Mouse (Mus musculus) liver, postnatal 0 days (tissue): ENCODE results near the gene Slc7a15.

ENCODE experiments used
- CTCF ChIP-seq: sonication (generic); IDR thresholded peaks from 2 replicates; pipeline ENCODE4 v1.5.1; 2016; ENCODE audit warnings: antibody characterized with exemption, low read depth
- EP300 ChIP-seq: IDR thresholded peaks from 2 replicates; pipeline ENCODE4 v1.6.1; 2016; ENCODE audit warnings: antibody characterized with exemption, low read depth, mild to moderate bottlenecking

DNA sequence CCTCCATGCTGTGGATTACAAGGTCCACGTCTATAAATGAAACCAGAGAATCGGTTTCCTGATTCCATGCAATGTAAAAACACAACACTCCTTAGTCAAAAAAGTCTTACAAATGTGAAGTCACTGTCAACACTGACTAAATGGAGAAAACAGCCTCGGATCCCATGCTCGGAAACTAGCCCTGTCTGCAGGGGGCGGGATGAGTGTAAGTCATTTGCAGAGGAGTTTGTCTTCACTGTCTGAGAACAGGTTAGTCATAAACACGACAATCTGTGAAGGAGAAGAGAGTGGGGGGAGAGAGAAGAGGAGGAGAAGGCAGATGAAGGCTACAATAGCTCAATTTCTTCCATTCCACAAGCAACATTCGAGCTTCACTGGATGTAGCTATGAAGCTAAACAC lies 113.6 kb downstream of the Slc7a15 start:
- TF ChIP-seq CTCF (no peak), EP300 (no peak)
